Mouse (Mus musculus) heart, embryonic 11.5 days (tissue): ENCODE measurements at regions not wholly inside any gene's neighbourhood (a gene's known extent, or its start where the extent isn't known, plus 50 kb on each side); places are given as distances from the start of the nearest gene placed in this dataset.

Experiments used
- ATAC-seq: fragments of 200-750 bp; cut with Nextera tagmentation; replicated peaks from 2 replicates; pipeline ENCODE4 v1.8.0; 2017; ENCODE audit warnings: moderate library complexity; ENCODE audit not compliant: insufficient number of reproducible peaks, low FRiP score, low TSS enrichment
- H3K27ac ChIP-seq: fragments of 300-500 bp; sonication (generic); 2 replicates; pipeline ENCODE4 v1.5.1; 2014; ENCODE audit warnings: mild to moderate bottlenecking, low read depth, low read length
- H3K27me3 ChIP-seq: fragments of 300-500 bp; sonication (generic); 2 replicates; pipeline ENCODE4 v1.6.1; 2014; ENCODE audit warnings: mild to moderate bottlenecking, low read length, mixed read lengths; ENCODE audit not compliant: control insufficient read depth, insufficient read depth
- H3K36me3 ChIP-seq: fragments of 300-500 bp; sonication (generic); 2 replicates; pipeline ENCODE4 v1.6.1; 2014; ENCODE audit warnings: mild to moderate bottlenecking, low read length, moderate library complexity, mixed read lengths; ENCODE audit not compliant: control insufficient read depth, insufficient read depth
- H3K4me1 ChIP-seq: fragments of 300-500 bp; sonication (generic); 2 replicates; pipeline ENCODE4 v1.6.1; 2014; ENCODE audit warnings: low read length; ENCODE audit not compliant: control insufficient read depth, insufficient read depth
- H3K4me2 ChIP-seq: fragments of 300-500 bp; sonication (generic); 2 replicates; pipeline ENCODE4 v1.6.1; 2014; ENCODE audit warnings: mild to moderate bottlenecking, moderate library complexity
- H3K4me3 ChIP-seq: fragments of 300-500 bp; sonication (generic); 2 replicates; pipeline ENCODE4 v1.5.1; 2014; ENCODE audit warnings: low read depth, low read length
- H3K9ac ChIP-seq: fragments of 300-500 bp; sonication (generic); 2 replicates; pipeline ENCODE4 v1.6.1; 2014; ENCODE audit warnings: mild to moderate bottlenecking, low read depth, low read length, moderate library complexity
- H3K9me3 ChIP-seq: fragments of 300-500 bp; sonication (generic); replicated peaks from 2 replicates; pipeline ENCODE4 v1.6.1; 2016; ENCODE audit warnings: low read length; ENCODE audit not compliant: control insufficient read depth
- WGBS: fragments of 180-500 bp; shearing (Covaris S2); extraction: QIAGEN DNeasy Blood & Tissue Kit; methylation state at CpG from one replicate; pipeline ENCODE4 v1.1.7; 2014; ENCODE audit not compliant: insufficient replicate concordance; 5-methylcytosine and 5-hydroxymethylcytosine counted together

- no peak for ATAC-seq
These were observed 52.9 kb upstream of the Bdnf start for GRCm38 (mm10) chr2:109621595-109621994.

More at GRCm38 (mm10) chr2:109621595-109621994, 52.9 kb upstream of the Bdnf start:
- Histone ChIP-seq H3K4me1 (no peaks in the 10 kb centered on the region), H3K4me3 (no peak overlapping the region), H3K27me3 (no peaks in the 10 kb centered on the region), H3K36me3 (no peaks in the 10 kb centered on the region), H3K4me2 (no peak overlapping the region), H3K27ac (no peak overlapping the region), H3K9ac (no peak overlapping the region), H3K9me3 (no peaks in the 10 kb centered on the region)
- 71% methylated on average over 9 of the region's 9 CpGs for WGBS
